Mouse (Mus musculus): ENCODE results near the gene Hist1h4a. TPM values are rescaled to one million over a fixed set of nuclear protein-coding genes. Genes with fewer than 3 reads are reported as not detected.
"Not testable (repeated sequence)": the region's sequence is repeated elsewhere in the genome, so short reads cannot be mapped to it uniquely, and the experiment has no call there.

Hist1h4a gene
- polyA plus RNA-seq, 1 experiment = 0.91 TPM

- H3K36me3 ChIP-seq (ENCODE audit: control insufficient read depth, insufficient read depth, low read length) = no peaks in the 10 kb centered on the region
- H3K27ac ChIP-seq (ENCODE audit: insufficient read depth, low read depth, low read length) = no peak overlapping the region
- no peaks in the 10 kb centered on the region for H3K27me3 ChIP-seq (replicated peaks; ENCODE audit: control insufficient read depth, insufficient read depth, low read length)
- peak; percentile 60 for DNase-seq
- no peak overlapping the region for H3K4me3 ChIP-seq (ENCODE audit: insufficient read depth, low read depth, low read length)
- TF ChIP-seq POLR2A (IDR thresholded peaks at IDR 0.05; ENCODE audit: low read depth, low read length) (no peak), CTCF (conservative IDR thresholded peaks at IDR 0.05; ENCODE audit: insufficient read depth, insufficient read length, low read depth, low read length) (peak; percentile 30; the same call in 1 of the 2 replicates)
- 0 out of 2 replicates have a peak, but pooled peaks cover 3% of the 10 kb centered on the region for H3K4me1 ChIP-seq (ENCODE audit: control insufficient read depth, insufficient read depth, low read length)
- WGBS = 23% methylated on average over 8 of the region's 8 CpGs
Observed at GRCm38 (mm10) chr13:23732156-23732804, 28.8 kb downstream of the Hist1h4a start.

DNA sequence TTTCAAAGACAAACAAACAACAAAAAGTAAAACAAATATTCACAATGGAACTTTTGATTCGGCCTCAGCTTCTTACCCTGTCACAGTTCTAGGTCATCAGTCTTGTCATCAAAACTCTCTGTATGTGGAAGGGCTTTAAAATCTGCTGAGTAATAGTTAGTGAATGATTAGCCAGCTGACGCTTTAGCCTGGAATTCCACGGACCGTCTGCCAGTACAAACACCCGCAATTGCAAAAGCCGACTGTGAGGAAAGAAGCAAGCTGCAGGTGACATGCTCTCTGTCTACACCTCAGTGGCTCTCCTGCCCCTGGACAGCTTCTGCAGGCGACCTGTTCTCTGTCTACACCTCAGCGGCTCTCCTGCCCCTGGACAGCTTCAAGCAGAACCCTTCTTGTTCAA lies 30.6 kb downstream of the Hist1h4a start:
- 0 out of 2 replicates have a peak, but pooled peaks cover 3% of the 10 kb centered on the region for H3K4me1 ChIP-seq (ENCODE audit: control insufficient read depth, insufficient read depth, low read length)
- H3K4me3 ChIP-seq (ENCODE audit: insufficient read depth, low read depth, low read length) = no peak overlapping the region
- no peaks in the 10 kb centered on the region for H3K27me3 ChIP-seq (replicated peaks; ENCODE audit: control insufficient read depth, insufficient read depth, low read length)
- DNase-seq = peak; percentile 93
- no peak for TF ChIP-seq CTCF (conservative IDR thresholded peaks at IDR 0.05; ENCODE audit: insufficient read depth, insufficient read length, low read depth, low read length)
- TF ChIP-seq POLR2A (IDR thresholded peaks at IDR 0.05; ENCODE audit: low read depth, low read length) = no peak
- 12% methylated on average over 8 of the region's 8 CpGs for WGBS
- no peaks in the 10 kb centered on the region for H3K36me3 ChIP-seq (ENCODE audit: control insufficient read depth, insufficient read depth, low read length)
- peak overlapping the region; percentile 76; the same call in 1 of the 2 replicates for H3K27ac ChIP-seq (ENCODE audit: insufficient read depth, low read depth, low read length)

DNA sequence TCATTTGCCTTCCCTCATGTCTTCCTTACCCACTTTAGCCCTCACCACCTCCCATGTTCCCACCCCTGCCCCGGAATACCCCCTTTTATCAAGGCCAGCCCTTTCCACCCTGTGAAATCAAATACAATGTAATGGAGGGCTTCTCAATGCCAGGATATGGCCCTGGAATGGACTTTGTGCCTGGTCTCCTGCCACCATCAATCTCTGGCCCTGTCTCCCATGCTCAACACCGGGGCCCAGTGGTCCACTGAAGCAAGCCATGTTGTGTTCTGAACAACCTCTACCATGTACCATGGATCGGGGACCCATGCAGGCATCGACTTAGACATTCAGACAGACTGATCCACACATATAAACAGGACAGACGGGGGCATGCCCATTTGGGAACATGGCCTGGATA lies 31.3 kb downstream of the Hist1h4a start:
- no peaks in the 10 kb centered on the region for H3K27me3 ChIP-seq (replicated peaks; ENCODE audit: control insufficient read depth, insufficient read depth, low read length)

GRCm38 (mm10) chr13:23729192-23729525 lies 31.9 kb downstream of the Hist1h4a start:
- no peak for DNase-seq
- no peak overlapping the region for H3K27ac ChIP-seq (ENCODE audit: insufficient read depth, low read depth, low read length)
- H3K4me3 ChIP-seq (ENCODE audit: insufficient read depth, low read depth, low read length) = no peak overlapping the region
- peaks cover 7% of the 10 kb centered on the region; the same call in 1 of the 2 replicates for H3K4me1 ChIP-seq (ENCODE audit: control insufficient read depth, insufficient read depth, low read length)
- TF ChIP-seq CTCF (conservative IDR thresholded peaks at IDR 0.05; ENCODE audit: insufficient read depth, insufficient read length, low read depth, low read length) (no peak), POLR2A (IDR thresholded peaks at IDR 0.05; ENCODE audit: low read depth, low read length) (no peak)
- WGBS = 77% methylated on average over 9 of the region's 9 CpGs
- no peaks in the 10 kb centered on the region for H3K36me3 ChIP-seq (ENCODE audit: control insufficient read depth, insufficient read depth, low read length)
- H3K27me3 ChIP-seq (replicated peaks; ENCODE audit: control insufficient read depth, insufficient read depth, low read length) = no peaks in the 10 kb centered on the region

More for the DNA sequence above, 31.3 kb downstream of the Hist1h4a start:
- 92% methylated on average over 5 of the region's 5 CpGs for WGBS
- TF ChIP-seq CTCF (conservative IDR thresholded peaks at IDR 0.05; ENCODE audit: insufficient read depth, insufficient read length, low read depth, low read length) (no peak), POLR2A (IDR thresholded peaks at IDR 0.05; ENCODE audit: low read depth, low read length) (no peak)
- Histone ChIP-seq H3K4me3 (ENCODE audit: insufficient read depth, low read depth, low read length) (no peak overlapping the region), H3K4me1 (ENCODE audit: control insufficient read depth, insufficient read depth, low read length) (peaks cover 7% of the 10 kb centered on the region; the same call in 1 of the 2 replicates), H3K36me3 (ENCODE audit: control insufficient read depth, insufficient read depth, low read length) (no peaks in the 10 kb centered on the region), H3K27ac (ENCODE audit: insufficient read depth, low read depth, low read length) (no peak overlapping the region)
- no peak for DNase-seq

DNA sequence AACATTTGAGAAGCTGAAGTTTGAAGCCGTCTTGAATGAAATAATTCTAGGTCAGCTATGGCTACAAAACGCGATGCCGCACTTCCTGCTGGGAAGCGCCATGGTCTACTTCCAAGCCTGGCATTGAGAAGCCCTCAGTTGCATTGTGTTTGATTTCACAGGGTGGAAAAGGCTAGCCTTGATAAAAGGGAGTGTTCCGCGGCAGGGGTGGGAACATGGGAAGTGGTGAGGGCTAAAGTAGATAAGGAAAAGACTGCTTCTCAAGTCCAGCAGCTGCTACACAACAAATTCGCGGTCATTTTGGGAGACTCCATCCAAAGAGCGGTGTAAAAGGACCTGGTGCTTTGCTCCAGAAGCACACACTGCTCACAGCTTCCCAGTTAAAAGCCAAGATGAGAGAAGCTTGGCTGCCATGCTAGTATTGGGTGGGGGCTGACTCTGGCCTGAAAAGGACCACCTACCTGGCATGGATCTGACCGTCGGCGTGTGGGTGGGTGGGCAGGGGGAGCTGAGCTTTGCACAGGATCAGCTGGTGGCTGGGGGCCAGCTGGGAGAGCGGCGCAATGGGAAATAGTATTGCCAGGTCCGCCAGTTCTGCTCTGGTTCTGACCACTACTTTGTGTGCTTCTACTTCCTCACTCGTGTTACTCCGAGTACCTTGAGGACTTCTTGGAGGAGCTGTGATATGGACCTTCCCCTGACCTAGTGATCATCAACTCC lies 32.4 kb downstream of the Hist1h4a start:
- H3K27ac ChIP-seq (ENCODE audit: insufficient read depth, low read depth, low read length) = no peak overlapping the region

DNA sequence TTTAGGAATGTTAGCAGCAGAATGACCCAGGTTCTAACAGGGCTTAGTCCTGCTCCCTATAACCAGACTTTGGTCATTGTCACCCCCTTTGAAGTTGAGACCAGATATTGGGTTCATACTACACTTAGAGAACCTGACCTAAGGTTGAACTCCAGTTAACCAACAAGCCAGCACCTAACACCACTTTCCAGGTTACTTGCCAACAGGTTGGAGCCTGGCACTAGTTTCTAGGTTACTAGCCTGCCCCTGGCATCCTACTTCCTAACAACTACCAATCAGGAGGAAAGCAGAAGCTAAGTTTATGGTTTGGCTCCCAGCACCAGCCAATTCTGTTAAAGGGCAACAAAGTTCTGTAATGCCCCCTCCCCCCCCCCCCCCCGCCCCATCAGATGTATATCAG lies 35.8 kb downstream of the Hist1h4a start:
- peak; percentile 29 for DNase-seq
- H3K4me1 ChIP-seq (ENCODE audit: control insufficient read depth, insufficient read depth, low read length) = peaks cover 7% of the 10 kb centered on the region; the same call in 1 of the 2 replicates
- 61% methylated on average over 1 of the region's 1 CpGs for WGBS

More for the DNA sequence above, 32.4 kb downstream of the Hist1h4a start:
- 92% methylated on average over 18 of the region's 18 CpGs for WGBS
- TF ChIP-seq POLR2A (IDR thresholded peaks at IDR 0.05; ENCODE audit: low read depth, low read length) (no peak), CTCF (conservative IDR thresholded peaks at IDR 0.05; ENCODE audit: insufficient read depth, insufficient read length, low read depth, low read length) (no peak)
- Histone ChIP-seq H3K4me3 (ENCODE audit: insufficient read depth, low read depth, low read length) (no peak overlapping the region), H3K27me3 (replicated peaks; ENCODE audit: control insufficient read depth, insufficient read depth, low read length) (no peaks in the 10 kb centered on the region), H3K36me3 (ENCODE audit: control insufficient read depth, insufficient read depth, low read length) (no peaks in the 10 kb centered on the region), H3K4me1 (ENCODE audit: control insufficient read depth, insufficient read depth, low read length) (peaks cover 7% of the 10 kb centered on the region; the same call in 1 of the 2 replicates)
- no peak for DNase-seq

DNA sequence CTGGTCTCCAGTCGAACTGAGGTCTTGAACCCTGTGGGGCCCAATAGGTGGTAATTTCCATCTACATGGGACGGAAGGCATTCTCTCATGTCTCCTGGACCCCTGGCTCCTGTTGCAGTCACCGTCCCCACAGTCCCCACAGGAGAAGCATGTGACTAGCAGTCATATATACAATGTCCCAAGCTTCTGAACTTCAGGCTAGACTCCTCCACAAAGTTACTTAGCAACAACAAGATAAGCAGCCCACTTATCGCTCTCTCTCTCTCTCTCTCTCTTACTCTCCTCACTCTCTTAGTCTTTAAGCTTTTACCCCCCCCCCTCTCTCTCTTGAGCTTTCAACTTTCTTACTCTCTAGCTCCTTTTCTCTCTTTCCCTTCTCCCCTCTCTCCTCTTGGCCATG lies 36.8 kb downstream of the Hist1h4a start:
- Histone ChIP-seq H3K27ac (ENCODE audit: insufficient read depth, low read depth, low read length) (no peak overlapping the region), H3K27me3 (replicated peaks; ENCODE audit: control insufficient read depth, insufficient read depth, low read length) (no peaks in the 10 kb centered on the region), H3K4me1 (ENCODE audit: control insufficient read depth, insufficient read depth, low read length) (peaks cover 4% of the 10 kb centered on the region; the same call in 1 of the 2 replicates), H3K36me3 (ENCODE audit: control insufficient read depth, insufficient read depth, low read length) (no peaks in the 10 kb centered on the region), H3K4me3 (ENCODE audit: insufficient read depth, low read depth, low read length) (no peak overlapping the region)
- no peak for TF ChIP-seq POLR2A (IDR thresholded peaks at IDR 0.05; ENCODE audit: low read depth, low read length)
- no peak for TF ChIP-seq CTCF (conservative IDR thresholded peaks at IDR 0.05; ENCODE audit: insufficient read depth, insufficient read length, low read depth, low read length)
- WGBS = 95% methylated on average over 4 of the region's 4 CpGs
- DNase-seq = no peak

More for the DNA sequence above, 35.8 kb downstream of the Hist1h4a start:
- H3K36me3 ChIP-seq (ENCODE audit: control insufficient read depth, insufficient read depth, low read length) = no peaks in the 10 kb centered on the region
- no peak overlapping the region for H3K4me3 ChIP-seq (ENCODE audit: insufficient read depth, low read depth, low read length)
- no peak overlapping the region for H3K27ac ChIP-seq (ENCODE audit: insufficient read depth, low read depth, low read length)
- TF ChIP-seq POLR2A (IDR thresholded peaks at IDR 0.05; ENCODE audit: low read depth, low read length) (no peak), CTCF (conservative IDR thresholded peaks at IDR 0.05; ENCODE audit: insufficient read depth, insufficient read length, low read depth, low read length) (no peak)
- no peaks in the 10 kb centered on the region for H3K27me3 ChIP-seq (replicated peaks; ENCODE audit: control insufficient read depth, insufficient read depth, low read length)

GRCm38 (mm10) chr13:23717593-23718245 lies 43.3 kb downstream of the Hist1h4a start:
- not testable (repeated sequence) for H3K27me3 ChIP-seq (replicated peaks; ENCODE audit: control insufficient read depth, insufficient read depth, low read length); DNase-seq; H3K4me3 ChIP-seq (ENCODE audit: insufficient read depth, low read depth, low read length); H3K36me3 ChIP-seq (ENCODE audit: control insufficient read depth, insufficient read depth, low read length); H3K4me1 ChIP-seq (ENCODE audit: control insufficient read depth, insufficient read depth, low read length)
- WGBS = 28% methylated on average over 2 of the region's 2 CpGs
- peak overlapping the region; percentile 9; the same call in 1 of the 2 replicates for H3K27ac ChIP-seq (ENCODE audit: insufficient read depth, low read depth, low read length)
